Mouse (Mus musculus) erythroblast, embryonic 14.5 days (primary cell): Measurements from ENCODE around the gene Gpr35. TPM values are rescaled to one million over a fixed set of nuclear protein-coding genes. Genes with fewer than 3 reads are reported as not detected.
"Not testable (repeated sequence)": the region's sequence is repeated elsewhere in the genome, so short reads cannot be mapped to it uniquely, and the experiment has no call there.

ENCODE experiments used
- H3K27me3 ChIP-seq: 2 replicates; pipeline ENCODE4 v1.6.1; 2012; ENCODE audit warnings: inconsistent platforms; ENCODE audit not compliant: control insufficient read depth
- H3K36me3 ChIP-seq: 2 replicates; pipeline ENCODE4 v1.6.1; 2012; ENCODE audit warnings: mild to moderate bottlenecking, inconsistent platforms; ENCODE audit not compliant: control insufficient read depth
- H3K4me1 ChIP-seq: 2 replicates; pipeline ENCODE4 v1.6.1; 2012; ENCODE audit warnings: inconsistent platforms; ENCODE audit not compliant: control insufficient read depth
- H3K4me3 ChIP-seq: replicated peaks from 2 replicates; pipeline ENCODE3; 2012; ENCODE audit warnings: moderate library complexity, mild to moderate bottlenecking, inconsistent platforms
- H3K9me3 ChIP-seq: 2 replicates; pipeline ENCODE4 v1.6.1; 2012; ENCODE audit warnings: low read length, inconsistent platforms, mixed read lengths; ENCODE audit not compliant: control insufficient read depth
- GATA1 ChIP-seq: IDR thresholded peaks from 2 replicates; pipeline ENCODE4 v1.6.1; 2012; ENCODE audit warnings: low read length, inconsistent platforms, mixed read lengths
- TAL1 ChIP-seq: IDR thresholded peaks from 3 replicates; pipeline ENCODE4 v1.6.1; 2012; ENCODE audit warnings: low read length, inconsistent platforms, mixed read lengths
- polyA plus RNA-seq: library from polyadenylated mRNA; stranded (reverse); fragments of >175 nt; gene quantifications from 2 replicates; pipeline ENCODE4 v1.2.3, GENCODE M21; 2012

Gene Gpr35
- polyA plus RNA-seq, 1 experiment: 0.01 TPM

DNA sequence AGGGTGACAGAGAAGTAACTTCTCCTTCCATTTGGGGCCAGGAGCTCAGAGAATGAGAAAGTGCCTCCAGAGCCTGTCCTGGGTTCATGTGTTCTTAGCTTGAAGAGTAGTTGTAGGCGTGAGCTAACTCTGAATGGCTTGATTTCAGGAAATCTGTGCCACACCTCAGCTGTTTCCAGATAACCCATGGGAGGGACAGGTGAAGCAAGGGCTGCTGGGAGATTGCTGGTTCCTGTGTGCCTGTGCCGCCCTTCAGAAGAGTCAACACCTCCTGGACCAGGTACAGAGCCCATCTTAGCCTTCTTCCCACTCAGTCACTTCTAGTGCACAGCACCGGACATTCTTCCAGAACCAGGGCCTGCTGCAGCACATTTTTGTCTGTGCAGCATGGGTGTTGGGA is 12.9 kb upstream of the Gpr35 start:
- no peak overlapping the region for H3K4me3 ChIP-seq
- TF ChIP-seq TAL1 (no peak), GATA1 (no peak)
- peaks cover 33% of the 10 kb centered on the region for H3K4me1 ChIP-seq
- H3K9me3 ChIP-seq: no peaks in the 10 kb centered on the region
- H3K27me3 ChIP-seq: no peaks in the 10 kb centered on the region
- peaks cover 35% of the 10 kb centered on the region for H3K36me3 ChIP-seq

GRCm38 (mm10) chr1:92939746-92940145 is 10.9 kb upstream of the Gpr35 start:
- Histone ChIP-seq H3K4me1 (peaks cover 19% of the 10 kb centered on the region), H3K36me3 (peaks cover 44% of the 10 kb centered on the region), H3K4me3 (no peak overlapping the region), H3K9me3 (no peaks in the 10 kb centered on the region), H3K27me3 (no peaks in the 10 kb centered on the region)
- TF ChIP-seq GATA1 (no peak), TAL1 (no peak)

GRCm38 (mm10) chr1:92943219-92943989 is 7.3 kb upstream of the Gpr35 start:
- no peak overlapping the region for H3K4me3 ChIP-seq
- TF ChIP-seq TAL1 (no peak), GATA1 (no peak)
- H3K4me1 ChIP-seq: no peaks in the 10 kb centered on the region; the same call in 1 of the 2 replicates
- H3K27me3 ChIP-seq: no peaks in the 10 kb centered on the region
- no peaks in the 10 kb centered on the region for H3K9me3 ChIP-seq
- H3K36me3 ChIP-seq: peaks cover 68% of the 10 kb centered on the region

GRCm38 (mm10) chr1:92947966-92948365 is 2.7 kb upstream of the Gpr35 start:
- TF ChIP-seq TAL1 (no peak), GATA1 (no peak)
- no peaks in the 10 kb centered on the region for H3K9me3 ChIP-seq
- H3K4me3 ChIP-seq: no peak overlapping the region
- no peaks in the 10 kb centered on the region; the same call in 1 of the 2 replicates for H3K4me1 ChIP-seq
- no peaks in the 10 kb centered on the region for H3K27me3 ChIP-seq
- peaks cover 43% of the 10 kb centered on the region for H3K36me3 ChIP-seq

GRCm38 (mm10) chr1:92949426-92949825 is 1.2 kb upstream of the Gpr35 start:
- no peaks in the 10 kb centered on the region for H3K9me3 ChIP-seq
- TF ChIP-seq TAL1: no peak
- no peak for TF ChIP-seq GATA1
- H3K27me3 ChIP-seq: no peaks in the 10 kb centered on the region
- no peaks in the 10 kb centered on the region; the same call in 1 of the 2 replicates for H3K4me1 ChIP-seq
- no peak overlapping the region for H3K4me3 ChIP-seq
- peaks cover 37% of the 10 kb centered on the region for H3K36me3 ChIP-seq

DNA sequence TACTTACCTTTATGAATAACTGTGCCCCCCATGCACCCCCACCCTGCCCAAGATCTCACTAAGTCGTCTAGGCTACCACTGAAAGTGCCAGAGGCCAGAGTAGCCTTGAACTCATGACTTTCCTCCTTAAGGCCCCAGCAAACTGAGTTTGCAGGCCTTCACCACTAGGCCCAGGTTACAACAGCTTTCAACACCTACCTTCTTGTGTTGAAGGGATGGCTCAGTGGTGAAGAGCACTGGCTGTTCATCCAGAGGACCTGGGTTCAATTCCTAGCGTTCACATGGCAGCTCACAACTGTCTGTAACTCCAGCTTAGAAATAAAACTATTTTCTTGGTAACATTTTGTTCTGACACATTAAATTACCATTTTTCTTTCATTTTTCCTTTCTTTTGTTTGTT is 3.0 kb downstream of the Gpr35 start:
- no peaks in the 10 kb centered on the region for H3K9me3 ChIP-seq
- no peaks in the 10 kb centered on the region for H3K27me3 ChIP-seq
- no peak for TF ChIP-seq GATA1
- TF ChIP-seq TAL1: no peak
- H3K36me3 ChIP-seq: peaks cover 2% of the 10 kb centered on the region; the same call in 1 of the 2 replicates
- peaks cover 2% of the 10 kb centered on the region; the same call in 1 of the 2 replicates for H3K4me1 ChIP-seq
- H3K4me3 ChIP-seq: no peak overlapping the region

DNA sequence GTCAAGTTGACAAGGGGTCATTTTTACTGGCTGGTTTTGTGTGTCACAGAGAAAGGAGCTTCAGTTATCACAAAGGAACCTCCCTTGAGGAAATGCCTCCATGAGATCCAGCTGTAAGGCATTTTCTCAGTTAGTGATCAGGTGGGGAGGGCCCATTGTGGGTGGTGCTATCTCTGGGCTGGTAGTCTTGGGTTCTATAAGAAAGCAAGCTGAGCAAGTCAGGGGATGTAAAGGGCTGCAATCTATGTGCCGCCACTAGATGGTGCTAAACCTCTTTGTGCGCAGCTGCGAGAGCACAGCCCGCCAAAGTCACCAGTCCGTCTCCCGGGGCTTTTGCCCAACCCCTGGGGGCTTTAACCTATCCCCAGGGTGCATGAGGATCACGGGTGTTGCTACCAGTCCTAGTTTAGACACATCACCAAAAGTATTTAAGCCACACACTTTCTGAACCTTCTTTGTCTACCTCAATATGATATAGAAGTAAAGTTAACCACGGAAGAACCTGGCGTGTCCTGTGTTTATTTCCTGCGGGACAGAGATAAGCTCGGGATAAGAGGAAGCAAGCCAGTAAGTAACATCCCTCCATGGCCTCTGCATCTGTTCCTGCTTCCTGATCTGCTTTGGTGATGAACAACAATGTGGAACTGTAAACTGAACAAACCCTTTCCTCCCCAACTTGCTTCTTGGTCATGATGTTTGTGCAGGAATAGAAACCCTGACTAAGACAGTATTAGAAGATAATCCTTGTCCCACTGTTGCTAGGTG is 6.1 kb downstream of the Gpr35 start:
- H3K9me3 ChIP-seq, H3K27me3 ChIP-seq, H3K4me3 ChIP-seq, H3K4me1 ChIP-seq, H3K36me3 ChIP-seq: not testable (repeated sequence)

GRCm38 (mm10) chr1:92958999-92959398 is 8.3 kb downstream of the Gpr35 start:
- Histone ChIP-seq H3K27me3 (no peaks in the 10 kb centered on the region), H3K9me3 (no peaks in the 10 kb centered on the region), H3K36me3 (no peaks in the 10 kb centered on the region), H3K4me1 (peaks cover 2% of the 10 kb centered on the region; the same call in 1 of the 2 replicates), H3K4me3 (no peak overlapping the region)
- TF ChIP-seq TAL1 (no peak), GATA1 (no peak)

GRCm38 (mm10) chr1:92970791-92971190 is 20.1 kb downstream of the Gpr35 start:
- not testable (repeated sequence) for H3K4me1 ChIP-seq, H3K9me3 ChIP-seq, H3K27me3 ChIP-seq, H3K36me3 ChIP-seq, H3K4me3 ChIP-seq
